ENCODE assay signal across 11 mouse cellular contexts in the genomic region with DNA sequence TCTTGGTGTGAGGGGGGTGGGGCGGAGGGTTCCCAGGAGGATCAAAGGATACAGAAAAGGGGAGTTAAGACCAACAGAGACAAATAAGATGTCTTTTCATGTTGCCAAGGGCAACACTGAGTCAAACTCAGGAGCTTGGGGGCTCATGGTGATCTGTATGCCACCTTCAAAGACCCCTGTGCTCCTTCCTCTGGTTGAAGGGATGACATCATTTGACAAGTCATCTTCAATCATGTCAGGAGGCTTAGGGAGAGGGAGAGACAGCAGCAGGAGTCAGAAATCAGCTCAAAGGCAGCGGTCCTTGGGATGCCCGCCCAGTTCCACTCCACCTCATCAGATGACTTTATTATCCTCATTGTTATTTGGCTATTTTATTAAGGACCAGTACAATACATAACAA.
"Had no signal": no experiment of that assay in that cellular context is flagged by ENCODE, and none has a peak within 500 bp of the region (broad histone marks: within the 10 kb centered on the region; RNA-seq: fewer than 3 reads in every experiment).

No protein-coding gene starts in this region.

- H3K27me3 ChIP-seq: limb, embryonic 13.5 days; neural tube, embryonic 13.5 days had no signal

- H3K4me3 ChIP-seq: limb, embryonic 13.5 days; neural tube, embryonic 13.5 days had no signal

- DNase-seq: kidney, adult 8-10 months; kidney, postnatal 36 days; left cerebral cortex, postnatal 4 days; lung, adult 18-20 months; right cerebral cortex, adult 18-20 months; right cerebral cortex, postnatal 25 days; thymus, postnatal 4 days had no signal

- H3K9ac ChIP-seq: limb, embryonic 13.5 days; liver, embryonic 14.5 days; neural tube, embryonic 13.5 days had no signal

- H3K4me2 ChIP-seq: limb, embryonic 13.5 days; neural tube, embryonic 13.5 days had no signal

- H3K36me3 ChIP-seq: limb, embryonic 13.5 days; neural tube, embryonic 13.5 days had no signal

- ATAC-seq: intestine, postnatal 0 days had no signal

- H3K27ac ChIP-seq: limb, embryonic 13.5 days; liver, embryonic 14.5 days; neural tube, embryonic 13.5 days had no signal

- H3K9me3 ChIP-seq: limb, embryonic 13.5 days; neural tube, embryonic 13.5 days had no signal

- H3K4me1 ChIP-seq: limb, embryonic 13.5 days; neural tube, embryonic 13.5 days had no signal
